Mouse (Mus musculus) forebrain, embryonic 12.5 days (tissue): ENCODE measurements around the gene Gdap1l1. TPM values are rescaled to one million over a fixed set of nuclear protein-coding genes. Genes with fewer than 3 reads are reported as not detected.

Source experiments
- ATAC-seq: fragments of 200-750 bp; cut with Nextera tagmentation; 2 replicates; pipeline ENCODE4 v1.8.0; 2017; ENCODE audit warnings: moderate TSS enrichment; ENCODE audit not compliant: low FRiP score
- H3K27ac ChIP-seq: fragments of 300-500 bp; sonication (generic); 2 replicates; pipeline ENCODE4 v1.5.1; 2016; ENCODE audit warnings: mild to moderate bottlenecking
- H3K27me3 ChIP-seq: fragments of 300-500 bp; sonication (generic); 2 replicates; pipeline ENCODE4 v1.6.1; 2016; ENCODE audit warnings: mild to moderate bottlenecking
- H3K36me3 ChIP-seq: fragments of 300-500 bp; sonication (generic); replicated peaks from 2 replicates; pipeline ENCODE4 v1.6.1; 2016; ENCODE audit warnings: mild to moderate bottlenecking
- H3K4me1 ChIP-seq: fragments of 300-500 bp; sonication (generic); 2 replicates; pipeline ENCODE4 v1.6.1; 2016
- H3K4me2 ChIP-seq: fragments of 300-500 bp; sonication (generic); 2 replicates; pipeline ENCODE4 v1.6.1; 2016; ENCODE audit warnings: mild to moderate bottlenecking, moderate library complexity
- H3K4me3 ChIP-seq: fragments of 300-500 bp; sonication (generic); replicated peaks from 2 replicates; pipeline ENCODE4 v1.5.1; 2016; ENCODE audit warnings: mild to moderate bottlenecking
- H3K9ac ChIP-seq: fragments of 300-500 bp; sonication (generic); 2 replicates; pipeline ENCODE4 v1.6.1; 2016; ENCODE audit warnings: mild to moderate bottlenecking
- H3K9me3 ChIP-seq: fragments of 300-500 bp; sonication (generic); 2 replicates; pipeline ENCODE4 v1.6.1; 2016
- WGBS: fragments of 180-500 bp; shearing (Covaris S2); methylation state at CpG from one replicate; pipeline ENCODE4 v1.1.7; 2016; 5-methylcytosine and 5-hydroxymethylcytosine counted together
- polyA plus RNA-seq: library from polyadenylated mRNA; unstranded; fragments of >200 nt; fragmentation: Nextera tagmentation; extraction: Ambion mirVana; gene quantifications from 2 replicates; pipeline ENCODE4 v1.2.1, GENCODE M21; 2016

Gdap1l1 gene
- polyA plus RNA-seq, 1 experiment from 2014 or later, result 54.7 TPM

- no peaks in the 10 kb centered on the region for H3K36me3 ChIP-seq
- WGBS, result 64% methylated on average over 5 of the region's 5 CpGs
Observed at GRCm38 (mm10) chr2:163493976-163494375, 55.7 kb downstream of the Gdap1l1 start.

GRCm38 (mm10) chr2:163494456-163494855 lies 56.2 kb downstream of the Gdap1l1 start:
- no peaks in the 10 kb centered on the region for H3K9me3 ChIP-seq
- H3K4me3 ChIP-seq, result no peak overlapping the region
- H3K9ac ChIP-seq, result no peak overlapping the region
- H3K27ac ChIP-seq, result no peak overlapping the region
- 47% methylated on average over 6 of the region's 6 CpGs for WGBS
- no peak for ATAC-seq
- H3K36me3 ChIP-seq, result no peaks in the 10 kb centered on the region
- H3K27me3 ChIP-seq, result no peaks in the 10 kb centered on the region
- no peaks in the 10 kb centered on the region for H3K4me1 ChIP-seq
- no peak overlapping the region for H3K4me2 ChIP-seq

More at GRCm38 (mm10) chr2:163493976-163494375, 55.7 kb downstream of the Gdap1l1 start:
- ATAC-seq, result no peak
- no peak overlapping the region for H3K4me2 ChIP-seq
- H3K4me3 ChIP-seq, result no peak overlapping the region
- no peaks in the 10 kb centered on the region for H3K27me3 ChIP-seq
- H3K9ac ChIP-seq, result no peak overlapping the region
- no peaks in the 10 kb centered on the region for H3K9me3 ChIP-seq
- H3K4me1 ChIP-seq, result no peaks in the 10 kb centered on the region
- no peak overlapping the region for H3K27ac ChIP-seq

GRCm38 (mm10) chr2:163502219-163502618 lies 63.9 kb downstream of the Gdap1l1 start:
- no peaks in the 10 kb centered on the region for H3K4me1 ChIP-seq
- no peak for ATAC-seq
- no peak overlapping the region for H3K4me3 ChIP-seq
- no peak overlapping the region for H3K27ac ChIP-seq
- H3K9me3 ChIP-seq, result no peaks in the 10 kb centered on the region
- H3K27me3 ChIP-seq, result no peaks in the 10 kb centered on the region
- H3K4me2 ChIP-seq, result no peak overlapping the region
- no peak overlapping the region for H3K9ac ChIP-seq
- no peaks in the 10 kb centered on the region for H3K36me3 ChIP-seq
- WGBS, result 88% methylated on average over 2 of the region's 2 CpGs

GRCm38 (mm10) chr2:163503191-163503590 lies 64.9 kb downstream of the Gdap1l1 start:
- no peak for ATAC-seq
- Histone ChIP-seq H3K27ac (no peak overlapping the region), H3K27me3 (no peaks in the 10 kb centered on the region), H3K36me3 (no peaks in the 10 kb centered on the region), H3K9ac (no peak overlapping the region), H3K4me3 (no peak overlapping the region), H3K4me2 (no peak overlapping the region), H3K9me3 (no peaks in the 10 kb centered on the region), H3K4me1 (no peaks in the 10 kb centered on the region)
- 82% methylated on average over 7 of the region's 7 CpGs for WGBS

Other genes with a start within 250 kb of the Gdap1l1 start
- 27.2 and 31.6 TPM in 2 replicates for gene Tox2, start 235.4 kb upstream of the Gdap1l1 start, polyA plus RNA-seq
- 0.18 and 0.24 TPM in 2 replicates for gene Jph2, start 40.5 kb upstream of the Gdap1l1 start, polyA plus RNA-seq
- 74.5 and 77.0 TPM in 2 replicates for gene Oser1, start 13.8 kb upstream of the Gdap1l1 start, polyA plus RNA-seq
- 11.5 and 11.7 TPM in 2 replicates for gene Fitm2, start 34.2 kb downstream of the Gdap1l1 start, polyA plus RNA-seq
- not detected in 2 replicates for gene R3hdml, start 53.8 kb downstream of the Gdap1l1 start, polyA plus RNA-seq
- gene Hnf4a, start 68.3 kb downstream of the Gdap1l1 start, polyA plus RNA-seq, result not detected in 2 replicates
- gene Ttpal, start 163.8 kb downstream of the Gdap1l1 start, polyA plus RNA-seq, result 49.4 and 49.8 TPM in 2 replicates
- 32.1 and 36.1 TPM in 2 replicates for gene Serinc3, start 206.7 kb downstream of the Gdap1l1 start, polyA plus RNA-seq
- 156 and 158 TPM in 2 replicates for gene Pkig, start 219.9 kb downstream of the Gdap1l1 start, polyA plus RNA-seq